Mouse (Mus musculus) midbrain, postnatal 0 days (tissue): ENCODE data around the gene Eppin. TPM values are rescaled to one million over a fixed set of nuclear protein-coding genes. Genes with fewer than 3 reads are reported as not detected.

Experiments
- ATAC-seq: fragments of 200-750 bp; cut with Nextera tagmentation; 2 replicates; pipeline ENCODE4 v1.8.0; 2017; ENCODE audit warnings: moderate number of reproducible peaks, mild to moderate bottlenecking, moderate TSS enrichment, moderate library complexity; ENCODE audit not compliant: low FRiP score
- DNase-seq: peaks from one replicate; pipeline ENCODE4 v3.0.0-alpha.2; 2015; ENCODE audit warnings: low spot score
- H3K27ac ChIP-seq: fragments of 300-500 bp; sonication (generic); 2 replicates; pipeline ENCODE4 v1.5.1; 2014; ENCODE audit warnings: low read depth, mild to moderate bottlenecking, low read length, mixed read lengths
- H3K27me3 ChIP-seq: fragments of 300-500 bp; sonication (generic); 2 replicates; pipeline ENCODE4 v1.6.1; 2014; ENCODE audit warnings: low read length, control low read depth, mixed read lengths; ENCODE audit not compliant: insufficient read depth
- H3K36me3 ChIP-seq: fragments of 300-500 bp; sonication (generic); 2 replicates; pipeline ENCODE4 v1.6.1; 2014; ENCODE audit warnings: low read length, control low read depth, mixed read lengths; ENCODE audit not compliant: insufficient read depth
- H3K4me1 ChIP-seq: fragments of 300-500 bp; sonication (generic); 2 replicates; pipeline ENCODE4 v1.6.1; 2014; ENCODE audit warnings: mild to moderate bottlenecking, control low read depth, antibody characterized with exemption, low read length, mixed read lengths; ENCODE audit not compliant: insufficient read depth
- H3K4me2 ChIP-seq: fragments of 300-500 bp; sonication (generic); 2 replicates; pipeline ENCODE4 v1.6.1; 2014; ENCODE audit warnings: low read depth, mild to moderate bottlenecking, low read length, mixed read lengths; ENCODE audit not compliant: poor library complexity, severe bottlenecking
- H3K4me3 ChIP-seq: fragments of 300-500 bp; sonication (generic); 2 replicates; pipeline ENCODE4 v1.5.1; 2014; ENCODE audit warnings: low read depth, mild to moderate bottlenecking, low read length, moderate library complexity
- H3K9ac ChIP-seq: fragments of 300-500 bp; sonication (generic); replicated peaks from 2 replicates; pipeline ENCODE4 v1.6.1; 2014; ENCODE audit warnings: mild to moderate bottlenecking, low read length, moderate library complexity, mixed read lengths; ENCODE audit not compliant: poor library complexity, severe bottlenecking
- H3K9me3 ChIP-seq: fragments of 300-500 bp; sonication (generic); 2 replicates; pipeline ENCODE4 v1.6.1; 2016; ENCODE audit warnings: low read length, control low read depth
- CTCF ChIP-seq: IDR thresholded peaks from 2 replicates; pipeline ENCODE4 v1.5.1; 2016; ENCODE audit warnings: antibody characterized with exemption, mild to moderate bottlenecking
- WGBS: fragments of 180-500 bp; shearing (Covaris S2); extraction: QIAGEN DNeasy Blood & Tissue Kit; methylation state at CpG from one replicate; pipeline ENCODE4 v1.1.7; 2014; 5-methylcytosine and 5-hydroxymethylcytosine counted together
- polyA plus RNA-seq: library from polyadenylated mRNA; unstranded; fragments of >200 nt; fragmentation: Nextera tagmentation; extraction: Ambion mirVana; gene quantifications from 2 replicates; pipeline ENCODE4 v1.2.1, GENCODE M21; 2015
- total RNA-seq: library from RNA; depleted of rRNA; stranded (reverse); fragments of >200 nt; gene quantifications from 2 replicates; pipeline ENCODE4 v1.2.3, GENCODE M21; 2014; rRNA removed

Gene Eppin
- total and polyA plus RNA-seq, 2 experiments from 2014 or later: not detected

DNA sequence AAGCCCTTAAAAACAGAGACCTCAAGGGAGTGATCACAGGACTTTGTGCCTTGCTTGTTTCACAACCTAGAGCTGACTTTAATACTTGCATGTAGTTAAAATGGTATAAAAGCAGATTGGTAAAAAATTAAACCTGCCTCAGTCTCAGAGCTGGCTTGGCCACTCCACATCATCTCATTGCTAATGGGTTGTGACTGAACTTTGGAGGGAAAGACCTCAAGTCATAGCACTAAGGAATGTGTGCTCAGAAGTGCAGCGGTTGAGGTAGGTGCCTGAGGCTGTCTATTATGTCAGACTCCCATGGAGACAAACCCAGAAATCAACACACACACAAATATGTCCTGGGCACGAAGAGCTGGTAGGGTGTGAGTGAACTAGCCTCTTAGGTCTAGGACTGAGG is 49.6 kb downstream of the Eppin start:
- Histone ChIP-seq H3K9ac (no peak overlapping the region), H3K27me3 (no peaks in the 10 kb centered on the region), H3K9me3 (no peaks in the 10 kb centered on the region), H3K27ac (no peak overlapping the region), H3K4me1 (no peaks in the 10 kb centered on the region), H3K4me2 (no peak overlapping the region), H3K36me3 (no peaks in the 10 kb centered on the region), H3K4me3 (no peak overlapping the region)
- ATAC-seq: no peak
- TF ChIP-seq CTCF: no peak
- no peak for DNase-seq
- WGBS: 76% methylated on average over 2 of the region's 2 CpGs

DNA sequence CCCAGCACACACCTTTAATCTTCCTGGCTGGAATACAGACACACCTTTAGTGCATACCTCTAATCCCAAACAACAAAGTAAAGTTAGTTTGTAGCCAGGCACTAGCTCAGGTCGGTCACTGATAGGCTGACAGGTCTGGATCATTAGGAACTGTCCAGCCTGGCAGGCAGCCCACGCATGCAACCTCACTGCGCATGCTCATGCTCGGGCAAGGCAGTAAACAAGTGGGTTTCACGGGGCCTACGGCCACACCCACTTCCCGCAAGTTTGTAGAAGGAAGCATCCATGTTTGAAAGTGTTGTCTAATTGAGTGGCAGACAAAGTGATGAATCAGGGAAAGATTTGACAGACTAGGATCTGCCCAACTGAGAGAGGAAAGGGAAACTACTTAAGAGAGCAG is 50.8 kb downstream of the Eppin start:
- no peak overlapping the region for H3K27ac ChIP-seq
- TF ChIP-seq CTCF: no peak
- no peaks in the 10 kb centered on the region for H3K9me3 ChIP-seq
- ATAC-seq (no peak), DNase-seq (no peak)
- no peaks in the 10 kb centered on the region for H3K4me1 ChIP-seq
- no peaks in the 10 kb centered on the region for H3K36me3 ChIP-seq
- H3K4me3 ChIP-seq: no peak overlapping the region
- 87% methylated on average over 7 of the region's 7 CpGs for WGBS
- no peak overlapping the region for H3K4me2 ChIP-seq
- no peak overlapping the region for H3K9ac ChIP-seq
- no peaks in the 10 kb centered on the region for H3K27me3 ChIP-seq

DNA sequence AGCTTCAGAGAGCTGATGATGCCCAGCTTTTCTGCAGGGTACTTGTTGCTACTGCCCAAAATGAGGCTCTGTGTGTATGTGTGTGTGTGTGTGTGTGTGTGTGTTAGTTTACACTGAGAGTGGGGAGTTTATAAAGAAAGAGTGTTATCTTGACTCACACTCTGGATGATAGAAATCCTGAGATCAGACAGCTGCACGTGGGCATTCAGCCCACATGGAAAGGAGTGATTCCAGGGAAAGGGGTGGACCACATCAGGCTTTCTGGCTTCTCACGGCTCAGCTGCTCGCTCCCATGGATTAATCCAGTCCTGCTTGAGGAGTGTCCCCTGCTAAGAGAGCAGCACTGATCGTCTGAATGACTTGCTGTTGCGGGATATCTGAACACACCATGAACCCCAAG is 51.3 kb downstream of the Eppin start:
- no peak for ATAC-seq
- no peak overlapping the region for H3K27ac ChIP-seq
- H3K27me3 ChIP-seq: no peaks in the 10 kb centered on the region
- no peak for TF ChIP-seq CTCF
- no peaks in the 10 kb centered on the region for H3K9me3 ChIP-seq
- no peak for DNase-seq
- H3K36me3 ChIP-seq: no peaks in the 10 kb centered on the region
- H3K4me3 ChIP-seq: no peak overlapping the region
- no peak overlapping the region for H3K4me2 ChIP-seq
- H3K9ac ChIP-seq: no peak overlapping the region
- 69% methylated on average over 5 of the region's 5 CpGs for WGBS
- H3K4me1 ChIP-seq: no peaks in the 10 kb centered on the region

DNA sequence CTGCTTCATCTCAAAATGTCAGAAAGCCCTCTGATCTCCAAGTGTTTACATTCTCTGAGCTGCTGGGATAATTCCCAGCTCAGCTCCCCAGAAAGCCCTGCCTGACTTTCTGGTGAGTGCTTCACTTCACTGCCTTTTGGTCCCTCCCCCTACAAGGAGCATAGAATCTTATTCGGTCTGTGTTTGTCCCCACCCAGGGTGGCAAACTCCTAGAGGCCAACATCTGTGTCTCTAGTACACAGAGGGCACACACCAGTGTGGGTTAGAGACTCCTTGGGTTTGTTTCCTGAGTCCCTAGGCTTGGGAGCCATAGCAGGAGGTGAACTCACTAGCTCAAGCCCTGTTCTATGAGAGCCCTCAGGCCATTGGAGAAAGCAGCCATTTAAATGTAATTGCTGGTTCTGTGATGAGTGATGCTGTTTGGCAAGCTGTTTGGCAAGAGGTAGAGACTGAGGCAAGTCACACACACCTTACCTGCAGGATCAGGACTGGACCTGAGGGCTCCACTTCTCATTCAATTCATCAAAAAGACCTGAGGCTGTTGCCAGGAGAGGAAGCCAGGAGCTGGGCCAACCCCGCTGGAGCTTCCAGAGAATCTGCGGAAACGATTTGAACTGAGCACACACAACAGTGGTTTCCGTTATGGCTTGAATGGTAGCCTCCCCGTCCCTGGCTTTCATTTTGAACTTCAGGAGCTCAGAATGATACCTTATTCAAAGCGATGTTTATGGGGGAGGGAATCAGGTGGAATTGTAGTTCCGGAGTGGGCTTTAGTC is 52.6 kb downstream of the Eppin start:
- DNase-seq: no peak
- H3K4me2 ChIP-seq: no peak overlapping the region
- H3K27me3 ChIP-seq: no peaks in the 10 kb centered on the region
- WGBS: 40% methylated on average over 8 of the region's 8 CpGs
- H3K27ac ChIP-seq: no peak overlapping the region
- no peaks in the 10 kb centered on the region for H3K4me1 ChIP-seq
- TF ChIP-seq CTCF: no peak
- H3K36me3 ChIP-seq: no peaks in the 10 kb centered on the region
- H3K4me3 ChIP-seq: no peak overlapping the region
- H3K9me3 ChIP-seq: no peaks in the 10 kb centered on the region
- H3K9ac ChIP-seq: no peak overlapping the region
- ATAC-seq: no peak

Other genes with a start within 250 kb of the Eppin start
Only the 30 nearest of the 32 such genes appear.
- not detected in 2 replicates for gene Slpi, start 204.5 kb downstream of the Eppin start, total RNA-seq
- gene Slpi, start 204.5 kb downstream of the Eppin start, polyA plus RNA-seq: 0.27 and 0.36 TPM in 2 replicates
- 0.77 TPM in 1 of 2 replicates, not detected in the other for gene Rbpjl, start 190.5 kb downstream of the Eppin start, total RNA-seq
- gene Rbpjl, start 190.5 kb downstream of the Eppin start, polyA plus RNA-seq: 0.04 TPM in 1 of 2 replicates, not detected in the other
- 1.9 and 2.0 TPM in 2 replicates for gene Matn4, start 188.4 kb downstream of the Eppin start, total RNA-seq
- gene Matn4, start 188.4 kb downstream of the Eppin start, polyA plus RNA-seq: 1.9 and 2.1 TPM in 2 replicates
- 13.8 and 20.3 TPM in 2 replicates for gene Sdc4, start 149.7 kb downstream of the Eppin start, total RNA-seq
- 18.3 and 19.3 TPM in 2 replicates for gene Sdc4, start 149.7 kb downstream of the Eppin start, polyA plus RNA-seq
- gene Sys1, start 136.6 kb downstream of the Eppin start, total RNA-seq: 194 and 206 TPM in 2 replicates
- 103 and 108 TPM in 2 replicates for gene Sys1, start 136.6 kb downstream of the Eppin start, polyA plus RNA-seq
- 4.7 and 15.0 TPM in 2 replicates for gene Gm20458, start 132.6 kb downstream of the Eppin start, total RNA-seq
- gene Gm20458, start 132.6 kb downstream of the Eppin start, polyA plus RNA-seq: 6.9 and 7.2 TPM in 2 replicates
- gene Trp53tg5, start 119.9 kb downstream of the Eppin start, total RNA-seq: not detected in 2 replicates
- gene Trp53tg5, start 119.9 kb downstream of the Eppin start, polyA plus RNA-seq: not detected in 2 replicates
- 21.1 and 26.7 TPM in 2 replicates for gene Dbndd2, start 107.5 kb downstream of the Eppin start, total RNA-seq
- gene Dbndd2, start 107.5 kb downstream of the Eppin start, polyA plus RNA-seq: 24.8 and 25.4 TPM in 2 replicates
- 117 and 126 TPM in 2 replicates for gene Pigt, start 96.1 kb downstream of the Eppin start, total RNA-seq
- 121 and 126 TPM in 2 replicates for gene Pigt, start 96.1 kb downstream of the Eppin start, polyA plus RNA-seq
- gene Wfdc2, start 31.2 kb downstream of the Eppin start, total RNA-seq: 0.38 and 0.52 TPM in 2 replicates
- 1.5 and 1.9 TPM in 2 replicates for gene Wfdc2, start 31.2 kb downstream of the Eppin start, polyA plus RNA-seq
- not detected in 2 replicates for gene Spint3, start 20.1 kb downstream of the Eppin start, total RNA-seq
- gene Spint3, start 20.1 kb downstream of the Eppin start, polyA plus RNA-seq: not detected in 2 replicates
- gene Wfdc6a, start 8.1 kb downstream of the Eppin start, total RNA-seq: not detected in 2 replicates
- not detected in 2 replicates for gene Wfdc6a, start 8.1 kb downstream of the Eppin start, polyA plus RNA-seq
- not detected in 2 replicates for gene Wfdc6b, start 19.9 kb upstream of the Eppin start, total RNA-seq
- gene Wfdc6b, start 19.9 kb upstream of the Eppin start, polyA plus RNA-seq: not detected in 2 replicates
- 0.28 TPM in 1 of 2 replicates, not detected in the other for gene Wfdc8, start 20.0 kb upstream of the Eppin start, total RNA-seq
- not detected in 2 replicates for gene Wfdc8, start 20.0 kb upstream of the Eppin start, polyA plus RNA-seq
- gene Wfdc16, start 45.2 kb upstream of the Eppin start, total RNA-seq: not detected in 2 replicates
- not detected in 2 replicates for gene Wfdc16, start 45.2 kb upstream of the Eppin start, polyA plus RNA-seq
- 3.5 TPM in 1 of 2 replicates, not detected in the other for gene Wfdc10, start 62.5 kb upstream of the Eppin start, total RNA-seq
- gene Wfdc10, start 62.5 kb upstream of the Eppin start, polyA plus RNA-seq: 0.38 and 0.42 TPM in 2 replicates
- not detected in 2 replicates for gene Wfdc9, start 63.0 kb upstream of the Eppin start, total RNA-seq
- not detected in 2 replicates for gene Wfdc9, start 63.0 kb upstream of the Eppin start, polyA plus RNA-seq
- gene Wfdc11, start 80.5 kb upstream of the Eppin start, total RNA-seq: not detected in 2 replicates
- gene Wfdc11, start 80.5 kb upstream of the Eppin start, polyA plus RNA-seq: not detected in 2 replicates
- not detected in 2 replicates for gene Wfdc13, start 91.5 kb upstream of the Eppin start, total RNA-seq
- gene Wfdc13, start 91.5 kb upstream of the Eppin start, polyA plus RNA-seq: not detected in 2 replicates
- gene Spint4, start 104.9 kb upstream of the Eppin start, total RNA-seq: not detected in 2 replicates
- not detected in 2 replicates for gene Spint4, start 104.9 kb upstream of the Eppin start, polyA plus RNA-seq
- gene Spint5, start 121.7 kb upstream of the Eppin start, total RNA-seq: not detected in 2 replicates
- gene Spint5, start 121.7 kb upstream of the Eppin start, polyA plus RNA-seq: not detected in 2 replicates
- 0.16 and 1.3 TPM in 2 replicates for gene Wfdc3, start 152.3 kb upstream of the Eppin start, total RNA-seq
- 0.60 and 0.97 TPM in 2 replicates for gene Wfdc3, start 152.3 kb upstream of the Eppin start, polyA plus RNA-seq
- 18.5 and 24.7 TPM in 2 replicates for gene Dnttip1, start 152.4 kb upstream of the Eppin start, total RNA-seq
- 48.4 and 54.2 TPM in 2 replicates for gene Dnttip1, start 152.4 kb upstream of the Eppin start, polyA plus RNA-seq
- gene Ube2c, start 176.3 kb upstream of the Eppin start, total RNA-seq: 14.6 and 38.5 TPM in 2 replicates
- 18.1 and 18.4 TPM in 2 replicates for gene Ube2c, start 176.3 kb upstream of the Eppin start, polyA plus RNA-seq
- not detected in 2 replicates for gene Tnnc2, start 186.4 kb upstream of the Eppin start, total RNA-seq
- gene Tnnc2, start 186.4 kb upstream of the Eppin start, polyA plus RNA-seq: 0.31 and 0.62 TPM in 2 replicates
- gene Snx21, start 192.2 kb upstream of the Eppin start, total RNA-seq: 80.8 and 100 TPM in 2 replicates
- 50.8 and 54.1 TPM in 2 replicates for gene Snx21, start 192.2 kb upstream of the Eppin start, polyA plus RNA-seq
- 24.2 and 25.8 TPM in 2 replicates for gene Acot8, start 211.3 kb upstream of the Eppin start, total RNA-seq
- 17.5 and 19.7 TPM in 2 replicates for gene Acot8, start 211.3 kb upstream of the Eppin start, polyA plus RNA-seq
- gene Zswim3, start 211.5 kb upstream of the Eppin start, total RNA-seq: 6.4 and 7.7 TPM in 2 replicates
- 5.5 and 7.4 TPM in 2 replicates for gene Zswim3, start 211.5 kb upstream of the Eppin start, polyA plus RNA-seq
- 24.8 and 25.1 TPM in 2 replicates for gene Zswim1, start 229.1 kb upstream of the Eppin start, total RNA-seq
- 35.3 and 36.0 TPM in 2 replicates for gene Zswim1, start 229.1 kb upstream of the Eppin start, polyA plus RNA-seq
- 1.1 TPM in 1 of 2 replicates, not detected in the other for gene Spata25, start 234.9 kb upstream of the Eppin start, total RNA-seq
- not detected in 2 replicates for gene Spata25, start 234.9 kb upstream of the Eppin start, polyA plus RNA-seq